Mouse (Mus musculus): Measurements from ENCODE around the gene Tprn. TPM values are rescaled to one million over a fixed set of nuclear protein-coding genes. Genes with fewer than 3 reads are reported as not detected.

Tprn gene
- total RNA-seq (2021) = 10 to 100 TPM in 1 of 2 experiments, 1 to 10 TPM in 1; 10.0 to 13.1 TPM
- polyA plus RNA-seq (2012; rRNA removed) = 13.6 and 14.6 TPM in 2 replicates
- long read RNA-seq, partial matches to known transcripts = 0 of 5 reads
- long read RNA-seq, other reads (novel, unspliced or antisense) = 1 of 5 reads

DNA sequence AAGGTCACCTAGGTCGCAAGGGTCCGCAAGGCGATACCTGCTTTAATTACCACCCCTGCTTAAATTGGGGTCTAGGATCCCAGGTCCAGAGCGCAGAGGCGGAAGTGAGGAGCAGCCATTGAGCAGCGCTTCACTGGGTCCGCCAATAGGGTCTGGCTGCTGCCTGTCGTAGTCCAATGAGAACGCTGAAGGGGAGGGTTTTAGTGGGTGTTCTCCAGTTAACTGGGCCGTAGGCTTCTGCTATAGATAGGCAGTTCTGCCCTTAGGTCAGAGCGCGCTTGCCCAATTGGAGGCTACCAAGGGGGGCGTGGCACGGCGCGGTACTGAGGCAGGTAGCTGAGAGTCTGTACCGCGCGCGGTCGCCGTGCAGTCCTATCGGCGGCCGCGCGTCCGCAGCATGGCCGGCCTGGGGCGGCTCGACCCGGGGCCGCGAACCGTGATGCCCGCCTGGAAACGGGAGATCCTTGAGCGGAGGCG is at the start of gene Tprn:
TSS of gene Tprn (plus strand) at position 328 of the 477 bp plus-strand sequence.
- DNase-seq = peak; percentile 98

DNA sequence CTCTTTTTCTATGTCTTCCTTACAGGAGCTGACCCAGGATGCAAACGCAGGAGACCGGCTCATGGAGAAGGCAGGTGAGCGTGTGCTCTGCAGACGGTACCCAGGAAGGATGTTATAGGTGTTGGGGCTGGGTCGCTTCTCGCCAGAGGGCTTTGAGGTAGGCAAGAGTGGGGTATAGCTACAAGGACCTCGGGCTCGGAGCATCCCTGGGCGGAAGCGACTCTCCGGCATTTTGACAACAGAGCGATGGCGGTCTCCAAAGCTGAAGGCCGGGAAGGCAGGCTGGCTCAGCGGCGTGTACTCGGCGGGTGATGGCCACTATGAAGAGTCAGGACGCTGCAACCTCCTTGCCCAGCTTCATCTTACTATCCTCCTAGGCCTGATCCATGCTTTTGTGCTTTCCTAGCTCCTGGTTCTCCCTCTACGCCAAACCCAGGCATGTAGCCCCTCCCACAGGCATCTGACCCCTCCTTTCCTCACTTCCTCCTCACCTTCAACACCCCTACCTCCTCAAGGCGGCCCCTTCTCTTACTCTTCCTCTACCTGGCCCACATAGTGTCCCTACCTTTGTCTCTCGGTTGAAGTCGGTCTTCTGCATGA is 49.1 kb upstream of the Tprn start:
- DNase-seq = no peak

GRCm38 (mm10) chr2:25214444-25214843 is 48.0 kb upstream of the Tprn start, which contains the start of gene Stpg3:
Gene Stpg3, minus strand, starts transcription at chr2:25214637.
- DNase-seq = no peak

GRCm38 (mm10) chr2:25217666-25218065 is 44.8 kb upstream of the Tprn start:
- no peak for DNase-seq

- DNase-seq = no peak
These were observed 44.0 kb upstream of the Tprn start, which contains the start of gene Fam166a for GRCm38 (mm10) chr2:25218445-25218844. Gene Fam166a, plus strand, starts transcription at chr2:25218745.

GRCm38 (mm10) chr2:25221331-25221772 is 41.1 kb upstream of the Tprn start:
- no peak for DNase-seq

GRCm38 (mm10) chr2:25223681-25224491 is 38.5 kb upstream of the Tprn start:
- DNase-seq = peak; percentile 94

- DNase-seq = no peak
These were observed 38.0 kb upstream of the Tprn start, which contains the start of gene Tubb4b for GRCm38 (mm10) chr2:25224492-25224765. Gene Tubb4b, minus strand, starts transcription at chr2:25224702.

DNA sequence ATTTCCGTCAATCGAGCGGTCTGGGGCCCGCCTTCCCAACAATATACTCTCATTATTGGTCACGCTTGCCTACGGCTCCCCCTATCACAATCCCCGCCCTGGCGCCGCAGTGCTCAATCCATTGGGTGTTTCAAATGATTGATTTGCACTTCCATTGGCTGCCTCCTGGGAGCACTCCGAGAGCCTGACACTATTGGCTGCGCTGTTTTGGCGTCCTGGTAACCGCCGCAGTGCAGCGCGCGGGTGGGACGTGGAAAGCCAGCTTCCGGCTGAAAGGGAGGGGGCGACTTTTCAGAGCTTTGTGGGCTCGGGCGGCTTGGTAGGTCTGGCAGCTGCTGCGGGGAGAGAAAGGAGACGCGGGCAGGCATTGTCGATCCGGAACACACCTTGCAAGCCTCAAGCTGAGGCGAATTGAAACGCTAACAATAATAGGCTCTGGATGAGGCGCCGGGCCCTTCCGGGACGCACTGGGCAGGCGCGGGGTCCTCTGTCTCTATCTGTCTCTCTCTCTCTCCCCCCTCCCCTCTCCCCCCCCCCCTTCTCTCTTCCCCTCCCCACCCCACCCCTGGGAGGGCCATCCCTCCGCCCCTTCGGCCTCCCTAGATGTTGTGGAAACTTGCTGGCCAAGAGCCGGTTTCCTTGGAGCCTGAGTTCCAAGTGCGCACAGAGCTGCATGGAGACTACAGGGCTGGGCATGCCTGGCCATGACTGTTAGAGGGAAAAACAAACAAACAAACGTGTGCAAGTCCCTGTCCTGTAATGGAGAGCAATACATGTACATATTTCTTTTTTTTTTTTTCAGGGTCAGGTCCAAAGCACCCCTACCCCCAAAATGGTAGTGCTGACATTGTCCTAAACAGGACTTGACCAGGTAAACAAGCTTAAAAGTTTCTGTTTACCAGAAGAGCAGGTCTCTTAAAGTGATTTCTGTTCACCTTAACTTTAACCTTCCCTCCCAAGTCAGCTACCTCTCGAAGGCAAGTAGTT is 37.4 kb upstream of the Tprn start:
- peak; percentile 99 for DNase-seq

DNA sequence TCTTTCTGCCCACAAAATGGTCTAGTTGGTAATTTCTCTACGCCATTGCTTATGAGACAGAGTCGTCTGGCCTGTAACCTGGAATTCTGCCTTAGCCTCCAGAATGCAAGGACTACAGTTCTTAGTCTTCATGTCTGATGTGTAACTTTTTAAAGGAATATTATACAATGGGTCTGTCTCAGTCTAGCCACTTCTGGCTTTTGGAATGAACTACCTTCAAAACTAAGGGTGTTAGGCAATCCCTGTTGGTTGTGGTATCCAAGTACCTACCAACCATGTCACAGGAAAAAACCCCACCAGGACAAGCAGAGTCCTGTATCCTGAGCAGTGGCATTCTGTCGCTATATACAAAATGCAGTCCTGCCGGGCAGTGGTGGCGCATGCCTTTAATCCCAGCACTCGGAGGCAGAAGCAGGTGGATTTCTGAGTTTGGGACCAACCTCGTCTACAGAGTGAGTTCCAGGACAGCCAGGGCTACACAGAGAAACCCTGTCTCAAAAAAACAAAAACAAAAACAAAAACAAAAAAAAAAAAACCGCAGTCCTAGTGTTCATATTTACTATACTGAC is 36.5 kb upstream of the Tprn start:
- no peak for DNase-seq

DNA sequence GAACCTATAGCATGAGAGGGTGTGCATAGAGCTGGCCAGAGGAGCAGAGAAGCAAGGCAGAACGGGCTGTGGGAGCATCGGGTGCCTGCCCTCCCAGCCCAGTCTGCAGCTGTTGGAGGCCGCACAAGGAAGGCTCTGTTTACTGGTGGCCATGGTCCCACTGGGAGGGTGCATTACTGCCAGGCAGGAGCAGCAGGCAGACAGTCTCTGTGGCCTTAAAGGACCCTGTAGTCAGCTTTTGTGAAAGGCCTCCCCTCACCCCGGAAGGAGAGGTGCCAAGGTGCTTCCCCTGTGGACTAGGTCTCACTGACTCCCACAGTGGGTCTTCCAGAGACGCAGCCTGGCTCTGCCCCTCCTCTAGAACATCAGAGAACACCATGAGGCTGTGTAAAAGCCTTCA is 35.6 kb upstream of the Tprn start:
- DNase-seq = no peak

GRCm38 (mm10) chr2:25227406-25227805 is 35.0 kb upstream of the Tprn start:
- no peak for DNase-seq

DNA sequence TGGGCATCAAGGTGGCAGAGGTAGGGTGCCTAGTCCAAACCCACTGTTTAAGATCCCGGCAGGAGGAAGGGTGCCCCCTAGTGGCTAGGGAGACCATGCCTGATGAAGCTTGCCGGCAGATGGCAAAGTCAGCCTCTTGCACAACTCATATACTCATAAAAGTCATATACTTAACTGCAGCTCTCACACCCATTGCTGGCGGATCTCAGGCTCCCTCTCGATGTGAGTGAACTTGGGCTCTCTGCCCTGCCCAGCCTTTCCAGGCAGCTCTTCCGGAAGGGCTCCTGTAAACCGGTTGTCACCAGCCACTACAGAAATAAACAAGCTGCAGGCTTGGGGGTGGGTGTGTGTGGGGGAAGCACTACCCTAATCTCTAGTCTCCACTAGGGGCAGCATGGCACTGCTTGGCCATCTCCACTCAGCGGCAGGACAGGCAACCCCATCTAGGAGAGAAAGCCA is 34.0 kb upstream of the Tprn start:
- peak; percentile 90 for DNase-seq

GRCm38 (mm10) chr2:25228995-25229530 is 33.4 kb upstream of the Tprn start:
- DNase-seq = no peak

GRCm38 (mm10) chr2:25229582-25229981 is 32.8 kb upstream of the Tprn start:
- no peak for DNase-seq

DNA sequence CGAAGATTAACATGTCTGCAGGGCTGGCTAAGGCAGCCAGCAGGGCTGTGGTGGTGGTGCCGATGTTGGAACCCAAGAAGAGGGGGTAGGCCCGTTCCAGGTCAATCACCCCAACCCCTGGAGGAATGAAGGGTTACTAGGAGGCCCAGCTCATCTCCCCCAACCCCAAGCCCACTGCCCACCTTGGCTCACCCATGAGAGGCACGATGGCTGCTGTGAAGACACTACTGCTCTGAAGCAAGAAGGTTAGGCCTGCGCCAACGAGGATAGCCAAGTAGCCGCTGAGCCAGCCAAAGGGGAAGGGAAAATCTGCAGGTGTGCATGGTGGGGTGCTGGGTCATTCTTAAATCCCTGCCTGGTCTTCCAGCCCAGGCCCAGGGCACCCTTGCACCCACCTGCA is 31.8 kb upstream of the Tprn start:
- no peak for DNase-seq

DNA sequence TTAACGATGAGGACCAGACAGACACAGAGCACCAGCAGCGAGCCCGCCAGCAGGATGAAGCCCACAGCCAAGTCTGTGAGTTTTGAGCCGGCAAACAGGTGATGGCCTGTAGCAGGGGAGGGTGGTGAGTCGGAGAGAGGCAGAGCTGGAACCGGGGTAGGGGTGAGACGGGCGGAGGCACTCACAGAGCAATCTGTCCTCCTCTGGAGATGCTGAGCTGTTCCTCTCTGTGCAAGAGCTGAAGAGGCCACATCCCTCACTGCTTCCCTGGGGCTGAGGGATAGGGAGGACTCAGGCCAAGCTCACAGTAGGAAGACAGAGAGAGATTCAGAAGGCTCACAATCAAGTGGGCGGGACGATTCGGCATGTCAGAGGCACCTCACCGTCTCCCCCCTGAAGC is 31.4 kb upstream of the Tprn start:
- DNase-seq = no peak

DNA sequence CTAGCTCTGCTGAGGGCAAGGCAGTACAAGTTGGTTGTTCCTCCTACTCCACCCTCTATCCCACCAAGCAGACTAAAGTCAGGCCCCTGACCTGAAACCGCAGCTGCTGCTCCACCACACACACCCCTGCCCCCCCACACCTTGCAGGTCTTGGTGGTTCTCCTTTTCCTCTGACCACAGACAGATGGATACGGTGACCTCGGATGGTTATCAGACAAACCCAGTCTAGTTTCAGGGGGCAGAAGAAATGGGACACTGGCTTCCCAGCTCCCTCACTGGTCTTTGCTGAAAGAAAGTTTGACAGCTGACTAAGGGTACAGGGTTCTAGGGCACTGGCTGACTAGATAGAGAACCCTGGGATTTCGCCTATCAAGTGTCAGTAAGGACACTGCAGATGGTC is 29.0 kb upstream of the Tprn start:
- no peak for DNase-seq

DNA sequence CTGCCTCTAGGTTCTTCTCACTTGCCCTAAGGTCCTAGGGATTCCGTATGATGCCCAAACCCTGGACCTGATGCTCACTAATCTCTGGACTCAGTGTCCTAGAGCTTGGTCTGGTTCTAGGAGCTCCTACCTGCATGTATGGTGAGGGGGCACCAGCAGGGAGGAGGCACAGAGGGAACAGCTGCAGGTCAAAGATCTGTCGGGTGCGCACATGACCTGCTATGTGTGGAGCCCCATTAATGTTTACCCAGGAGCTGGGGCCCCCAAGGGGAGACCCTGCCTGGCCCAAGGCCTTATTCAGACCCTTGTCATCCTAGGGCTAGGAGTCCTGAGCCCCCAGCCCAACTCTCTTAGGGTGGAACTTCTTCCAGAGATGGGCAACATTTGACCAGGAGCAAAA is 28.4 kb upstream of the Tprn start, which contains the start of gene Slc34a3:
TSS of gene Slc34a3 (minus strand) at position 315 of the 400 bp plus-strand sequence.
- DNase-seq = no peak

GRCm38 (mm10) chr2:25234551-25235220 is 27.7 kb upstream of the Tprn start:
- no peak for DNase-seq

DNA sequence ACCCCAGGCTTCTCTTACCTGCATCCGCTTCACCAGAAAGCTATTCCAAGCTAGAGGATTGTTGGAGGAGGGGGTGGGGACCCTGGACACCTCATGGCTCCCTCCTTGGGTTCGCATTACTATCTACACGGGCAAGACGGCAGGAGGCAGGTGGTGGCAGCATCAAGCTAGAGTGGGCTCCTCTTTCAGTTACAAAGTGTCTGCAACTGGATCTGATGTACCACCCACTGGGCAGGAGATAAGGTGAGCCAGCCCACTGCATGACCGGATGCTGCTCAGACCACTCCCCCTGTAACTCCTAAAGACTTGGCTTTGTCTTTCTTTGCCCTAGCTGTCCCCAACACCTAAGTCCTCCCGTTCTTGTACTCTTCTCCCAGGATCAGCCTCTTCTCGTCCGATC is 25.8 kb upstream of the Tprn start, which contains the start of gene Rnf224:
TSS of gene Rnf224 (minus strand) at position 174 of the 400 bp plus-strand sequence.
- no peak for DNase-seq
